Mouse (Mus musculus) hindbrain, embryonic 11.5 days (tissue): ENCODE data around the gene Gm10842. TPM values are rescaled to one million over a fixed set of nuclear protein-coding genes. Genes with fewer than 3 reads are reported as not detected.

Experiments
- ATAC-seq: fragments of 200-750 bp; cut with Nextera tagmentation; 2 replicates; pipeline ENCODE4 v1.8.0; 2017; ENCODE audit warnings: mild to moderate bottlenecking, moderate TSS enrichment, moderate library complexity; ENCODE audit not compliant: low FRiP score
- DNase-seq: peaks from one replicate; pipeline ENCODE4 v3.0.0-alpha.2; 2015; ENCODE audit warnings: low spot score
- H3K27ac ChIP-seq: fragments of 300-500 bp; sonication (generic); 2 replicates; pipeline ENCODE4 v1.5.1; 2014; ENCODE audit warnings: mild to moderate bottlenecking, low read depth, low read length
- H3K27me3 ChIP-seq: fragments of 300-500 bp; sonication (generic); 2 replicates; pipeline ENCODE4 v1.6.1; 2014; ENCODE audit warnings: mild to moderate bottlenecking, low read length, moderate library complexity, mixed read lengths; ENCODE audit not compliant: control insufficient read depth, insufficient read depth
- H3K36me3 ChIP-seq: fragments of 300-500 bp; sonication (generic); 2 replicates; pipeline ENCODE4 v1.6.1; 2014; ENCODE audit warnings: mild to moderate bottlenecking, low read length, moderate library complexity, mixed read lengths; ENCODE audit not compliant: control insufficient read depth, insufficient read depth
- H3K4me1 ChIP-seq: fragments of 300-500 bp; sonication (generic); replicated peaks from 2 replicates; pipeline ENCODE4 v1.6.1; 2014; ENCODE audit warnings: low read length, mixed read lengths; ENCODE audit not compliant: control insufficient read depth, insufficient read depth
- H3K4me2 ChIP-seq: fragments of 300-500 bp; sonication (generic); replicated peaks from 2 replicates; pipeline ENCODE4 v1.6.1; 2014; ENCODE audit warnings: mild to moderate bottlenecking, low read depth, low read length
- H3K4me3 ChIP-seq: fragments of 300-500 bp; sonication (generic); 2 replicates; pipeline ENCODE4 v1.5.1; 2014; ENCODE audit warnings: low read depth, low read length
- H3K9ac ChIP-seq: fragments of 300-500 bp; sonication (generic); 2 replicates; pipeline ENCODE4 v1.6.1; 2014; ENCODE audit warnings: low read depth, low read length
- H3K9me3 ChIP-seq: fragments of 300-500 bp; sonication (generic); 2 replicates; pipeline ENCODE4 v1.6.1; 2016; ENCODE audit warnings: low read length; ENCODE audit not compliant: control insufficient read depth
- WGBS: fragments of 180-500 bp; shearing (Covaris S2); extraction: QIAGEN DNeasy Blood & Tissue Kit; methylation state at CpG from one replicate; pipeline ENCODE4 v1.1.7; 2014; 5-methylcytosine and 5-hydroxymethylcytosine counted together
- polyA plus RNA-seq: library from polyadenylated mRNA; unstranded; fragments of >200 nt; fragmentation: Nextera tagmentation; extraction: Ambion mirVana; gene quantifications from 2 replicates; pipeline ENCODE4 v1.2.1, GENCODE M21; 2014

Gm10842 gene
- polyA plus RNA-seq, 1 experiment from 2014 or later: not detected

- Histone ChIP-seq H3K9me3 (no peaks in the 10 kb centered on the region), H3K36me3 (peaks cover 7% of the 10 kb centered on the region), H3K4me1 (no peaks in the 10 kb centered on the region), H3K4me2 (peak overlapping the region; percentile 81), H3K9ac (peak overlapping the region; percentile 98), H3K27me3 (no peaks in the 10 kb centered on the region), H3K27ac (peak overlapping the region; percentile 94), H3K4me3 (peak overlapping the region; percentile 93)
- WGBS: under 1% methylated on average over 30 of the region's 60 CpGs
- ATAC-seq (peak; percentile 98), DNase-seq (peak; percentile 95)
Measured at GRCm38 (mm10) chr11:105181126-105181637, 34.5 kb downstream of the Gm10842 start.

DNA sequence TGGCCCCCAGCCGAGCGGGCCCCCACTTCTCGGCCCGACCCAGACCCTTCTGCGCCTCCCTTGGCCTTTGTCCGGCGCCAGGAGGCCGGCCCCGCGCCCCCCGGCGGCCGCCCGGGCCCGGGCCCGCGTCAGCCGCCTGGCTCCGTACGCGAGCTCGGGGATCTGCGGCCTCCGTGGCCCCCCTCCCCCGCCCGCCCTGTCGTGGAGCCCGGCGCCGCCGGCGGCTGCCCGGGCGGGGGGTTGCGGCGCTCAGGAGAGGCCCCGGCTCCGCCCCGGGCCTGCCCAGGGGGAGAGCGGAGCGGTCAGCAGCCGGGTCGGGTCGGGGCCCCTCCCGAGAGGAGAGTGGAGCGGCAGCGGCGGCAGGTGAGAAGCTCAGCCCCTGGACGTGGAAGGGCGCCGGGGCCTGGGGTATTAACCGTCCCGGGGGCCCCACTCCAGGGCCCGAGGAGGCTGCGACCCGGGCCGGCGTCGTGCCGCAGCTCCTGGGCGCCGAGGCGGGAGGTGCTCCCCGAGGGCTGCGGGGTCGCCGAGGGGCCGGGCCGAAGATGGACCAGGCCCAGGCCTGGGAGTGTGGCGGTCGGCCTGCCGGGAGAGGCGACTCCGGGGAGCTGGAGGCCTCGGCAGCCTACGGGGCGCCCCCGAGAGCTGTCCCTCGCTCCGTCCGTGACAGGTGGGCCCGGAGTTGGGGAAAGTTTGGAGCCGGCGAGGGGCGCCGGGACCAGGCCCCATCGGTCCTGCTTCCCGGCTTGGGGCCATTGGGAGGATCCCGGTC lies 35.2 kb downstream of the Gm10842 start:
- peak overlapping the region; percentile 98 for H3K9ac ChIP-seq
- no peaks in the 10 kb centered on the region for H3K4me1 ChIP-seq
- H3K4me2 ChIP-seq: peak overlapping the region; percentile 72
- H3K27me3 ChIP-seq: no peaks in the 10 kb centered on the region
- peaks cover 7% of the 10 kb centered on the region for H3K36me3 ChIP-seq
- ATAC-seq: peak; percentile 81
- H3K4me3 ChIP-seq: peak overlapping the region; percentile 93
- peak overlapping the region; percentile 94 for H3K27ac ChIP-seq
- WGBS: 2% methylated on average over 59 of the region's 89 CpGs
- peak; percentile 72 for DNase-seq
- no peaks in the 10 kb centered on the region for H3K9me3 ChIP-seq

DNA sequence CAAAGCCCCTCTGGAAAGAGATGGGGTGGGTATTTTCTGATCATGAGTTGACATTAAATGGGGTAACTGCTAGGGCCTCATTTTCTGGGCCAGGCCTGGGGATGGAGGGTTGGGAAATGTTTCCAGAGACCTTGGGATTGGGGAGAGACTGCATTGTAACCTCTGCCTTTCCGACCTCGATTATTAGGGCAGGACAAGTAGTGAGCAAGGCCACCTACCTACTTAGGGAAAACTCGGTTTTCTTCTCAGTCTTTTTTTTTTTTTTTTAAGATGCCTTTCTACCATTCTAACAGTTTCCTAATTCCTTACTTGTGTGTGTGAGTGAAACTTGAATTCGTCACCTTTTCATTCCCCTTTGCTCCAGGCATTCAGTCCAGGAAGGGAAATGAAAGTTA lies 35.8 kb downstream of the Gm10842 start:
- DNase-seq (no peak), ATAC-seq (no peak)
- Histone ChIP-seq H3K36me3 (peaks cover 7% of the 10 kb centered on the region), H3K4me2 (peak overlapping the region; percentile 72), H3K9ac (peak overlapping the region; percentile 98), H3K27me3 (no peaks in the 10 kb centered on the region), H3K4me3 (peak overlapping the region; percentile 93), H3K9me3 (no peaks in the 10 kb centered on the region), H3K27ac (peak overlapping the region; percentile 94), H3K4me1 (no peaks in the 10 kb centered on the region)
- 11% methylated on average over 4 of the region's 4 CpGs for WGBS

DNA sequence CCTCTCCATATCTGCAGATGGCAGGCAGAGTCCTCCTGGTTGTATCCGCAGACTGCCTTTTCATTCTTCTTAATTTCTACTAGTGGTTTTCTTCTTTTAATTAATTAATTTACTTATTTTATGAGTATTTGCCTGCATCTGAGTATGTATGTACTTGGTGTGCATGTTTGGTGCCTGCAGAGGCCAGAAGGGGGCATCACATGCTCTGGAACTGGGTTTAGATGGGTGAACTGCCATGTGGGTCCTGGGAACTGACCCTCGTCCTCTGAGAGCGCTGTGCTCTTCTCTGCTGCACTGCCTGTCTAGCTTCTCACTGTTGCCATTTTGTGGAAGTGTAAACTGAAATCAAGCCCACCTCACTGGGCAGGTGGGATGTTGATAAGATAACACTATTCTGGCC lies 38.0 kb downstream of the Gm10842 start:
- peaks cover 7% of the 10 kb centered on the region for H3K36me3 ChIP-seq
- 91% methylated on average over 3 of the region's 3 CpGs for WGBS
- no peak overlapping the region for H3K4me3 ChIP-seq
- no peak for DNase-seq
- H3K4me2 ChIP-seq: no peak overlapping the region
- ATAC-seq: no peak
- H3K4me1 ChIP-seq: no peaks in the 10 kb centered on the region
- no peaks in the 10 kb centered on the region for H3K27me3 ChIP-seq
- no peak overlapping the region for H3K27ac ChIP-seq
- no peaks in the 10 kb centered on the region for H3K9me3 ChIP-seq
- no peak overlapping the region for H3K9ac ChIP-seq

DNA sequence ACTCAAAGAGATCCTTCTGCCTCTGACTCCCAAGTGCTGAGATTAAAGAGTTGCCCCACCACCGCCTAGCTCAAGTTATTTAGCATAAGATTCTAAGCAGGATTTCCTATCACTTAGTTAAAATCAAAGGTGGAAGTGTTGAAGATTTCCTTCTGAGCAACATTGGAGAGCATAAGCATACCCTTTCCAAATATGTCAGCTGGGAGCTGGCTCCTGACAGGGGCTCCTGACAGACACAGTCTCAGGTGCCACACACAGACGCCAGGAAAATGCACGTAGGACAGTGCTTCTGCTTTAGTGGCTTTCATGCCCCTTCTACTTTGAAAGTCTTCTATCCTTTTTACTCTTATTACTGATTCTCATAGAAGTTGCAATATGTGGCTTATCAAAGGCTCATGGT lies 45.5 kb downstream of the Gm10842 start:
- no peaks in the 10 kb centered on the region for H3K36me3 ChIP-seq
- no peaks in the 10 kb centered on the region for H3K9me3 ChIP-seq
- no peak overlapping the region for H3K9ac ChIP-seq
- no peak overlapping the region for H3K4me3 ChIP-seq
- ATAC-seq (no peak), DNase-seq (no peak)
- H3K27ac ChIP-seq: no peak overlapping the region
- no peaks in the 10 kb centered on the region for H3K4me1 ChIP-seq
- no peaks in the 10 kb centered on the region for H3K27me3 ChIP-seq
- WGBS: 92% methylated on average over 3 of the region's 3 CpGs
- no peak overlapping the region for H3K4me2 ChIP-seq

Other genes starting within 250 kb of the Gm10842 start
- gene Efcab3, start 83.3 kb upstream of the Gm10842 start, polyA plus RNA-seq: not detected in 2 replicates
- gene Mettl2, start 20.5 kb upstream of the Gm10842 start, polyA plus RNA-seq: 45.5 and 45.9 TPM in 2 replicates
- 29.2 and 30.5 TPM in 2 replicates for gene Tlk2, start 31.9 kb downstream of the Gm10842 start, polyA plus RNA-seq
- gene Mrc2, start 145.8 kb downstream of the Gm10842 start, polyA plus RNA-seq: 6.6 and 7.2 TPM in 2 replicates